Mouse (Mus musculus) retina, postnatal 1 day (tissue): Measurements from ENCODE around the gene Ptk7.

ENCODE experiments used
- DNase-seq: peaks from one replicate; pipeline ENCODE4 v3.0.0-alpha.2; 2012

Gene Ptk7

GRCm38 (mm10) chr17:46628791-46629684 is at the start of gene Ptk7:
Gene Ptk7 (minus strand): TSS chr17:46629504.
- peak; percentile 92 for DNase-seq

- DNase-seq = no peak
Observed at GRCm38 (mm10) chr17:46678911-46679310, 49.6 kb upstream of the Ptk7 start.

GRCm38 (mm10) chr17:46678416-46678815 is 49.1 kb upstream of the Ptk7 start, which contains the start of gene Mea1:
Gene Mea1 (plus strand): TSS chr17:46678793.
- DNase-seq = no peak

- DNase-seq = no peak
Observed at GRCm38 (mm10) chr17:46674530-46675283, 45.4 kb upstream of the Ptk7 start.

- DNase-seq = peak; percentile 95
Observed at GRCm38 (mm10) chr17:46673850-46674529, 44.7 kb upstream of the Ptk7 start, which contains the start of gene Rrp36. Gene Rrp36 (minus strand): TSS chr17:46674352.

GRCm38 (mm10) chr17:46669911-46670310 is 40.6 kb upstream of the Ptk7 start:
- no peak for DNase-seq

- DNase-seq = no peak
Observed at GRCm38 (mm10) chr17:46667712-46668111, 38.4 kb upstream of the Ptk7 start.

- DNase-seq = no peak
Observed at GRCm38 (mm10) chr17:46662730-46663129, 33.4 kb upstream of the Ptk7 start.

- no peak for DNase-seq
Observed at GRCm38 (mm10) chr17:46661981-46662380, 32.7 kb upstream of the Ptk7 start.

GRCm38 (mm10) chr17:46661351-46661750 is 32.0 kb upstream of the Ptk7 start:
- DNase-seq = no peak

- DNase-seq = no peak
Observed at GRCm38 (mm10) chr17:46656054-46656453, 26.8 kb upstream of the Ptk7 start.

- no peak for DNase-seq
Observed at GRCm38 (mm10) chr17:46651755-46652547, 22.6 kb upstream of the Ptk7 start.

GRCm38 (mm10) chr17:46651292-46651691 is 22.0 kb upstream of the Ptk7 start:
- DNase-seq = no peak

GRCm38 (mm10) chr17:46650232-46651031 is 21.1 kb upstream of the Ptk7 start, which contains the start of gene Cul7:
Gene Cul7 (plus strand): TSS chr17:46650337.
- DNase-seq = peak; percentile 97

GRCm38 (mm10) chr17:46649811-46650210 is 20.5 kb upstream of the Ptk7 start:
- DNase-seq = no peak

GRCm38 (mm10) chr17:46648436-46648835 is 19.1 kb upstream of the Ptk7 start:
- DNase-seq = no peak

GRCm38 (mm10) chr17:46647279-46647678 is 18.0 kb upstream of the Ptk7 start:
- no peak for DNase-seq

GRCm38 (mm10) chr17:46646322-46646662 is 17.0 kb upstream of the Ptk7 start:
- no peak for DNase-seq

GRCm38 (mm10) chr17:46645561-46646321 is 16.4 kb upstream of the Ptk7 start, which contains the start of the genes Klc4 and Mrpl2:
Gene Klc4 (minus strand): TSS chr17:46646022.
Gene Mrpl2 (plus strand): TSS chr17:46646229.
- DNase-seq = peak; percentile 99

GRCm38 (mm10) chr17:46644916-46645475 is 15.7 kb upstream of the Ptk7 start:
- DNase-seq = no peak
